ENCODE assay signal across 13 mouse cellular contexts in genomic region chr4:57640222-57640621, GRCm38 (mm10).
DNase-seq lines count a peak whose midpoint lies in the region; ATAC-seq and TF ChIP-seq lines count a peak whose summit lies in the region.
"Had no signal": no experiment of that assay in that cellular context is flagged by ENCODE, and none has a peak within 500 bp of the region (broad histone marks: within the 10 kb centered on the region; RNA-seq: fewer than 3 reads in every experiment).

No protein-coding gene starts in this region.

- DNase-seq in gastrocnemius, adult 2 months: no peak
- no peak for DNase-seq in gastrocnemius, postnatal 14 days
- peak in 1 of 2 experiments; percentile 27 for DNase-seq in left cerebral cortex, adult 2 months (ENCODE audit: extremely low spot score in 1 of 2, low spot score in 2 of 2)
- no peak for DNase-seq in left cerebral cortex, adult 11 months (ENCODE audit: low spot score)
- peak; percentile 73 for DNase-seq in CD4-positive helper T cell, adult 2 months (ENCODE audit: low read depth, low spot score)
- DNase-seq in cerebellum, adult 11 months: no peak
- DNase-seq: gastrocnemius, postnatal 25 days had no signal

- H3K4me1 ChIP-seq in intestine, postnatal 0 days (replicated peaks; ENCODE audit: control insufficient read depth, insufficient read depth, low read length): no peaks in the 10 kb centered on the region
- H3K4me1 ChIP-seq: liver, embryonic 15.5 days had no signal

- WGBS in intestine, postnatal 0 days: 24% methylated on average over 7 of the region's 7 CpGs

- no peak for TF ChIP-seq CTCF in gastrocnemius, adult 2 months (IDR thresholded peaks at IDR 0.05)
- TF ChIP-seq CTCF in left cerebral cortex, adult 2 months (IDR thresholded peaks at IDR 0.05): no peak
- no peak for TF ChIP-seq CTCF in intestine, postnatal 0 days (IDR thresholded peaks at IDR 0.05; ENCODE audit: low read depth)

- H3K9ac ChIP-seq in intestine, postnatal 0 days (ENCODE audit: low read depth, low read length): no peak overlapping the region
- H3K9ac ChIP-seq: liver, embryonic 15.5 days; neural tube, embryonic 12.5 days; stomach, embryonic 15.5 days had no signal

- H3K4me2 ChIP-seq in intestine, postnatal 0 days (replicated peaks; ENCODE audit: low read depth): peak overlapping the region; percentile 41
- H3K4me2 ChIP-seq: liver, embryonic 15.5 days; neural tube, embryonic 12.5 days; stomach, embryonic 15.5 days had no signal

- H3K27ac ChIP-seq in gastrocnemius, adult 2 months: no peak overlapping the region
- peak overlapping the region; percentile 65 for H3K27ac ChIP-seq in left cerebral cortex, adult 2 months
- no peak overlapping the region for H3K27ac ChIP-seq in intestine, postnatal 0 days (ENCODE audit: low read depth, low read length)
- H3K27ac ChIP-seq: embryonic facial prominence, embryonic 10.5 days; liver, embryonic 15.5 days; neural tube, embryonic 12.5 days; stomach, embryonic 15.5 days had no signal

- intact Hi-C loops in gastrocnemius, adult 2 months (cut with DNase I): no loop called here
- intact Hi-C loops in gastrocnemius, postnatal 14 days (cut with DNase I; ENCODE audit: low total_unique reads): no loop called here
- intact Hi-C loops in left cerebral cortex, adult 2 months (cut with DNase I): no loop called here

- ATAC-seq in intestine, postnatal 0 days: no peak
- no peak for ATAC-seq in cerebellum, adult (ENCODE audit: insufficient number of reproducible peaks, low FRiP score, low TSS enrichment)

- H3K9me3 ChIP-seq in intestine, postnatal 0 days (ENCODE audit: control insufficient read depth): no peaks in the 10 kb centered on the region
- H3K9me3 ChIP-seq: embryonic facial prominence, embryonic 10.5 days; liver, embryonic 15.5 days; neural tube, embryonic 12.5 days; stomach, embryonic 15.5 days had no signal

- H3K36me3 ChIP-seq in intestine, postnatal 0 days (ENCODE audit: control insufficient read depth, insufficient read depth): no peaks in the 10 kb centered on the region
- H3K36me3 ChIP-seq: embryonic facial prominence, embryonic 10.5 days; liver, embryonic 15.5 days; neural tube, embryonic 12.5 days; stomach, embryonic 15.5 days had no signal

- H3K27me3 ChIP-seq in intestine, postnatal 0 days (replicated peaks; ENCODE audit: control insufficient read depth, insufficient read depth, low read length): no peaks in the 10 kb centered on the region; the same call in 1 of the 2 replicates
- H3K27me3 ChIP-seq: liver, embryonic 15.5 days; neural tube, embryonic 12.5 days had no signal

- 0 out of 2 replicates have a peak overlapping the region, but pooled peaks have one; percentile 3 for H3K4me3 ChIP-seq in gastrocnemius, adult 2 months
- peak overlapping the region; percentile 41 for H3K4me3 ChIP-seq in left cerebral cortex, adult 2 months
- no peak overlapping the region for H3K4me3 ChIP-seq in intestine, postnatal 0 days (ENCODE audit: low read depth, low read length)
- H3K4me3 ChIP-seq: embryonic facial prominence, embryonic 10.5 days; liver, embryonic 15.5 days; neural tube, embryonic 12.5 days; stomach, embryonic 15.5 days had no signal
